Mouse (Mus musculus) C2C12 (cell line): ENCODE measurements around the gene Arhgap33. TPM values are rescaled to one million over a fixed set of nuclear protein-coding genes. Genes with fewer than 3 reads are reported as not detected.

Experiments used
- H3K27me3 ChIP-seq: one replicate; pipeline ENCODE4 v1.6.1; 2011; ENCODE audit not compliant: control insufficient read depth, insufficient read depth, insufficient read length
- H3K36me3 ChIP-seq: one replicate; pipeline ENCODE4 v1.6.1; 2011; ENCODE audit not compliant: control insufficient read depth, insufficient read depth
- H3K4me3 ChIP-seq: one replicate; pipeline ENCODE4 v1.5.1; 2011; ENCODE audit warnings: mild to moderate bottlenecking, control low read depth; ENCODE audit not compliant: poor library complexity, insufficient read depth, severe bottlenecking
- H3K79me2 ChIP-seq: one replicate; pipeline ENCODE4 v1.6.1; 2011; ENCODE audit not compliant: control insufficient read depth, insufficient read depth
- H3K79me3 ChIP-seq: one replicate; pipeline ENCODE4 v1.6.1; 2011; ENCODE audit warnings: low read depth, control low read depth
- H3ac ChIP-seq: one replicate; pipeline ENCODE3; 2011; ENCODE audit warnings: low read depth; ENCODE audit not compliant: control insufficient read depth, insufficient read length
- CEBPB ChIP-seq: IDR thresholded peaks from one replicate; pipeline ENCODE4 v1.6.1; 2011; ENCODE audit warnings: low read depth, mild to moderate bottlenecking, control low read depth, moderate library complexity
- CTCF ChIP-seq: IDR thresholded peaks from one replicate; pipeline ENCODE4 v1.5.1; 2011; ENCODE audit not compliant: control insufficient read depth, insufficient read depth, insufficient read length
- FOSL1 ChIP-seq: IDR thresholded peaks from one replicate; pipeline ENCODE4 v1.8.0; 2011; ENCODE audit warnings: mild to moderate bottlenecking, low read length; ENCODE audit not compliant: poor library complexity, insufficient read depth, severe bottlenecking
- MAX ChIP-seq: IDR thresholded peaks from one replicate; pipeline ENCODE4 v1.6.1; 2011; ENCODE audit warnings: mild to moderate bottlenecking, control low read depth
- MYOD1 ChIP-seq: IDR thresholded peaks from one replicate; pipeline ENCODE4 v1.6.1; 2011; ENCODE audit warnings: low read depth; ENCODE audit not compliant: control insufficient read depth, insufficient read length
- MYOG ChIP-seq: IDR thresholded peaks from one replicate; pipeline ENCODE4 v1.6.1; 2011; ENCODE audit not compliant: control insufficient read depth, insufficient read length; ENCODE audit errors: extremely low read depth
- USF1 ChIP-seq: IDR thresholded peaks from one replicate; pipeline ENCODE4 v1.6.1; 2011; ENCODE audit warnings: low read depth, mild to moderate bottlenecking, control low read depth, moderate library complexity
- polyA plus RNA-seq: library from polyadenylated mRNA; unstranded; fragments of >200 nt; fragmentation: generic; extraction: Trizol; gene quantifications from one replicate; pipeline ENCODE4 v1.2.1, GENCODE M21; 2012; ENCODE audit warnings: missing spikeins

Arhgap33 gene
- polyA plus RNA-seq, 1 experiment, result 2.4 TPM

DNA sequence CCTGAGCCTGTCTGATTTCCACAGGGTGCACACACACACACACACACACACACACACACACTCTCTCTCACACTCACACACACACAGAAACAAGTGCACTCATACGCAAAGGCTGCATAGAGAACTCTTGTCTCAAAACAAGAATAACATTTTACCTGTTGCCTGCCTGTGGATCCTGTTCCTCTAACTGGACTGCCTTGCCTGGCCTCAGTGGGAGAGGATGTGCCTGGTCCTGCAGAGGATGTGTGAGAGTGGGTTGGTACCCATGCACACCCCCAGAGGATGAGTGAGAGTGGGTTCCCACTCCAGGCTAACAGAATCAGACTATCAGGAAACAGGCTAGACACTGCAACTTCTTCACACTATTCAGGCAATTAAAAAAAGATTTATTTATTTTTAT, 15.7 kb upstream of the Arhgap33 start:
- no peak for TF ChIP-seq USF1
- TF ChIP-seq MYOG, result no peak
- TF ChIP-seq CEBPB, result no peak
- H3K79me3 ChIP-seq, result no peaks in the 10 kb centered on the region
- H3K36me3 ChIP-seq, result peaks cover 4% of the 10 kb centered on the region
- H3K79me2 ChIP-seq, result peaks cover 8% of the 10 kb centered on the region
- H3K27me3 ChIP-seq, result no peaks in the 10 kb centered on the region
- no peak overlapping the region for H3ac ChIP-seq
- no peak overlapping the region for H3K4me3 ChIP-seq

DNA sequence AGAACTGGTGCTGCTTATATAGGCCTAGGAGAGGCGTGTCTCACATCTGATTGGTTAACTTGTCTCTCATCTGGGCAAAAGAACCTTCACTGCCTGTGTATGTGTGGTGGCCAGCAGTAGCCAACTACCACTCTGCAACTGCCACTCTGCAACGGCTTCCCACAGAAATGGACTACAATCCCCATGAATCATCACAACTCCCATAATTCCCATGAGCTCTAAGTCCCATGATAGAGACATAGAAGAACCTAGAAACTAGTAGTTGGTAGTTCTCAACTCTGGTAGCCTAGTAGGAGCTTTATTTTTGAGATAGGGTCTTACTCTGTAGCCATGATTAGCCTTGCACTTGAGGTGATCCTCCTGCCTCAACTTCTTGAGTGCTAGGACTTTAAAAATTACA, 15.0 kb upstream of the Arhgap33 start:
- Histone ChIP-seq H3K79me2 (peaks cover 8% of the 10 kb centered on the region), H3ac (no peak overlapping the region), H3K27me3 (no peaks in the 10 kb centered on the region), H3K36me3 (peaks cover 4% of the 10 kb centered on the region), H3K4me3 (no peak overlapping the region), H3K79me3 (no peaks in the 10 kb centered on the region)
- TF ChIP-seq CTCF (no peak), FOSL1 (no peak), MYOD1 (no peak), USF1 (no peak), MYOG (no peak), CEBPB (no peak), MAX (no peak)

DNA sequence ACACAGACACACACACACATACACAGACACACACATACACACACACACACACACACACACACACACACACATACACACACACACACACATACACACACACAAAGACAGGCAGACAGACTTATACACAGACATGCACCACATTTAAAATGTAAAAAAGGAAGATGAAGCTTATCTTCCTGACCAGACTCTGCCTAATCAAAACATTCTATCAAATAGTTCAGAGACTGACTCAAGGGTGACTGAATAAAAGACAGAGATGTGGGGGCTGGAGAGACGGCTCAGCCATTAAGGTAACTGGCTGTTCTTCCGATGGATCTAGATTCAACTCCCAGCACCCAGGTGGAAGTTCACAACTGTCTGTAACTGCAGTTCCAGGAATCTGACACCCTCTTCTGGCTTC, 9.5 kb upstream of the Arhgap33 start:
- Histone ChIP-seq H3K36me3 (no peaks in the 10 kb centered on the region), H3K4me3 (no peak overlapping the region), H3K79me3 (no peaks in the 10 kb centered on the region), H3ac (no peak overlapping the region), H3K79me2 (no peaks in the 10 kb centered on the region), H3K27me3 (no peaks in the 10 kb centered on the region)
- no peak for TF ChIP-seq MAX
- no peak for TF ChIP-seq FOSL1
- no peak for TF ChIP-seq MYOD1
- TF ChIP-seq CEBPB, result no peak
- no peak for TF ChIP-seq MYOG
- TF ChIP-seq CTCF, result no peak
- no peak for TF ChIP-seq USF1

DNA sequence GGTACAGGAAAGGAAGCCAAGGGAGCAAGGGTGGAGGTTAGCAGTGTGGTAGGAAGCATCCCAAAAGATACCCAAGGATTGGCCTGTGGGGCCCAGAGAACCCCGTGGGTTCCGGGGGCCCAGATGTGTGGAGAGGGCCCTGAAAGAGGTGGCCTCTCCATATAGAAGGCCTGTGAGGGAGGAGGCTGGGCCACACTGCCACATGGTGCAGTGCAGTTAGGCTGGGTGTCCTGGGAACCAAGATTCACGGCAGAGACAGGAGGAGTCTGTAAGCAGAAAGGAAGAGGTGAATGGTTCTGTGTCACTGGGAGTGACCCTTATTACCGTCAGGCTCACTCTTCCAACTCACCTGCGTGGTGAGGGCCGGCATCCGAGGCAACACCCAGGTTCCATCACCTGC, 5.7 kb upstream of the Arhgap33 start:
- Histone ChIP-seq H3ac (no peak overlapping the region), H3K79me2 (no peaks in the 10 kb centered on the region), H3K79me3 (no peaks in the 10 kb centered on the region), H3K4me3 (no peak overlapping the region), H3K27me3 (no peaks in the 10 kb centered on the region), H3K36me3 (no peaks in the 10 kb centered on the region)
- no peak for TF ChIP-seq CTCF
- TF ChIP-seq USF1, result no peak
- TF ChIP-seq MYOG, result no peak
- TF ChIP-seq MAX, result no peak
- no peak for TF ChIP-seq FOSL1
- no peak for TF ChIP-seq MYOD1
- TF ChIP-seq CEBPB, result no peak

DNA sequence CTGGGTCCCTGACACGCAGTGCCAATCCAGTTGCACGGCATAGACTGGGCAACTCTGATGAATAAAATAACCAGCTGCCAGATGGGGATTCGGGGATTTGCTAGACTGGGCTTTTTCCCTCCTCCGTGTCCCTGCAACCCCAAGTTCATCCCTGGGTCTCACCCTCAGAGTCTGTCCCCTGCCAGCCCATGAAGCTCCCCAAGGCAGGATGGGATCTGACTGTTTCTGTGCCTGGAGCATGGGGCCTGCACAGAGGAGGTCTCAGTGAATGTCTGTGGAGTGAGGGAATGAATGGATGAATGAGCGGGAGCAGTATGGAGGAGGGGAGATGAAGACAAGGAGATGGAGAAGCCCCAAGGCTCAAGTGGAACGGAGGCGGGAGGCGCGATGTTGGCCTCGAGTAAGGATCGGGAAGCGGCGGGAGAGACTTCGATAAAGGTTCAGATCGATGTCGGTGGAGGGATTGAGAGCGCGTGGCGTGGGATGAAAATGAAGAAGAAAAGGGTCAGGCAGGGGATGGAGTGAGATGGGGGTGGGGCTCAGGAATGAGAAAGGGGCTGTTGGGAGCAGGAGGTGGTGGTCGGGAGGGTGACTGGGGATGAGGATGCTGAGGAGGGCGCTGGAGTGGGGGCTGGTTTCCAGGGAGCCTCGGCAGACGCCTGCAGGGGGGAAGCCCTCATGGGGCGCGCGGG, 773 bp downstream of the Arhgap33 start:
- Histone ChIP-seq H3K4me3 (peak overlapping the region; percentile 30), H3K79me3 (no peaks in the 10 kb centered on the region), H3K27me3 (no peaks in the 10 kb centered on the region), H3ac (peak overlapping the region; percentile 37), H3K79me2 (no peaks in the 10 kb centered on the region), H3K36me3 (no peaks in the 10 kb centered on the region)
- TF ChIP-seq USF1 (no peak), CTCF (no peak), MAX (no peak), MYOG (no peak), MYOD1 (no peak), CEBPB (no peak), FOSL1 (no peak)

DNA sequence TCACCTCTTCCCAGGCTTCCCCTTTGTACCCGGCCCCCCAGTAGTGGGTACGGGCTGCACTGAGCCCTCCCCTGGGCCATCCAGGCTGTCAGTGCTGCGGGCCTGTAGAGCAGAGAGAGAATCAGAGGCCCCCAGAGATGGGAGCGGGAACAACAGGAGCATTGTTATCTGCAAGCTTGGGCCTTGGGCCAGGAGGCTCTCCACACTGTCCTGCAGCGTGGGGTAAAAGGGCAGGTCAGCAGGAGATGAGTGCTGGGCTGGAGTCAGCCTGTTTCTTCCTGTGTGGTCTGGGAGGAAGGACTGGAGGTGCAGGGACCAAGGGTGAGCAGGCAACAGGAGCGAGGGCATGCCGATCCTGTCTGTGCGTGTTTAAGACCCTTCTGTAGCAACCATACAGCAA, 1.9 kb downstream of the Arhgap33 start:
- Histone ChIP-seq H3K27me3 (no peaks in the 10 kb centered on the region), H3K4me3 (no peak overlapping the region), H3K36me3 (no peaks in the 10 kb centered on the region), H3K79me3 (no peaks in the 10 kb centered on the region), H3K79me2 (no peaks in the 10 kb centered on the region), H3ac (no peak overlapping the region)
- TF ChIP-seq FOSL1 (no peak), MYOG (no peak), MYOD1 (no peak), CEBPB (no peak), USF1 (no peak), CTCF (no peak), MAX (no peak)
